Mouse (Mus musculus) lung, adult 2 months (tissue): ENCODE measurements around the gene Pank4. TPM values are rescaled to one million over a fixed set of nuclear protein-coding genes. Genes with fewer than 3 reads are reported as not detected.

Source experiments
- DNase-seq: peaks from one replicate; pipeline ENCODE4 v3.0.0; 2022
- H3K4me1 ChIP-seq: fragments of 200-500 bp; 2 replicates; pipeline ENCODE4 v1.6.1; 2011; ENCODE audit warnings: low read length; ENCODE audit not compliant: control insufficient read depth, insufficient read depth
- H3K4me3 ChIP-seq: fragments of 200-500 bp; replicated peaks from 2 replicates; pipeline ENCODE3; 2011; ENCODE audit warnings: low read depth, mild to moderate bottlenecking, control low read depth, low read length; ENCODE audit errors: extremely low read depth
- CTCF ChIP-seq: fragments of 200-500 bp; IDR thresholded peaks from 2 replicates; pipeline ENCODE4 v1.5.1; 2011; ENCODE audit warnings: mild to moderate bottlenecking, low read length, control low read depth; ENCODE audit not compliant: insufficient read depth
- POLR2A ChIP-seq: fragments of 200-500 bp; IDR thresholded peaks from 2 replicates; pipeline ENCODE4 v1.6.1; 2011; ENCODE audit warnings: low read depth, mild to moderate bottlenecking, control low read depth, low read length, borderline replicate concordance; ENCODE audit errors: extremely low read depth
- WGBS: fragments of 180-500 bp; shearing (Covaris S2); methylation state at CpG from one replicate; pipeline ENCODE4 v1.1.7; 2018; 5-methylcytosine and 5-hydroxymethylcytosine counted together
- polyA plus RNA-seq: library from polyadenylated mRNA; depleted of rRNA; stranded (reverse); fragments of >200 nt; gene quantifications from 2 replicates; pipeline ENCODE4 v1.2.3, GENCODE M21; 2012; rRNA removed

Gene Pank4
- polyA plus RNA-seq, 1 experiment, result 49.1 TPM

DNA sequence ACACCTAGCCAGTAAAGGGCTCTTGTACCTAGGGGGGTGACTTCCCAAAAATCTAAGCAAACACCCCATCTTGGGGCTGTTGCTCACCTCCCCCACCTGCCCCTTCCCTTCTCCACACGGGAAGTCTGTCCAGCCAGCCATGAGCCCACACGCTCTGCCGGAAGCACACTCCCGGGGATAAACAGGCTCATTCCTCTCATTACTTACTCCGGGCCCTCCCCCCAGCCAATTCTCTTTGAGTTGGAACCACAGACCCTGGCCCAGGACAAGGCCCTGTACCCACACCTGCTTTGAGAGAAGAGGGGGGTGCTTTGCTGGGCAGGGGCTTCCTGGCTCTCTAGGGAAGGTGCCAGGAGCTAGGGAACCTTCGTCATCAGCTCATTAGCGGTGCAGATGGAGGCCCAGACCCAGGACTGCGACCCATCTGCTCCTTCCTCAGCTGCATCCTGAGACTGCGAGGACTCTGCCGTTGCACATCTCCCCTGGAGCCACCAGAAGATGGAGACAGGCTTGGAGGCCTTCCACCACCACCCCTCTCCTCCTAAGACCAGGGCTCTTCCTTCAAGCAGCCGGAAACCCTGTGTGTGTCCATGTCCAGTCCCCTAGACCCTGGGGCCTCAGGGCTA, 53.4 kb downstream of the Pank4 start:
- TF ChIP-seq CTCF (no peak), POLR2A (no peak)
- no peak for DNase-seq
- 60% methylated on average over 11 of the region's 11 CpGs for WGBS
- Histone ChIP-seq H3K4me1 (no peaks in the 10 kb centered on the region), H3K4me3 (no peak overlapping the region)

DNA sequence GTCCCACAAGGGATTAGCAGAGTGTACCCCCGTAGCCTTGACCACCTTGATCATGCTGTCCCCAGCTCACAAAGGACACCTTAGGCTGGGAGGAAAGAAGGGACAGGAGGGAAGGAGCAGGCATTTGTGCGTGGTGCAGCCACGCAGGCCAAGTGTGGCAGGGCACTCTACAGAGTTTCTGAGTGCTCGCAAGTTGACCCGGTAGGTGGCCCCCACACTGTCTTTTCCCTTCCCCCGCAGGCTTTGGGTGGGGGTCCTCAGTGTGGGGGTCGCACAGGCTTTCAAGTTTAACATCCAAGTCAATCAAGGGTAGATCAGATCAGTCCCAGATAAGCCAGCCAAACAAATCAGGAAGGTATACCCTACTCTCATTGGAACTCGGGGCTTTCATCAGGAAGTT, 54.1 kb downstream of the Pank4 start:
- no peak for DNase-seq
- TF ChIP-seq POLR2A, result no peak
- no peak for TF ChIP-seq CTCF
- WGBS, result 67% methylated on average over 8 of the region's 8 CpGs

DNA sequence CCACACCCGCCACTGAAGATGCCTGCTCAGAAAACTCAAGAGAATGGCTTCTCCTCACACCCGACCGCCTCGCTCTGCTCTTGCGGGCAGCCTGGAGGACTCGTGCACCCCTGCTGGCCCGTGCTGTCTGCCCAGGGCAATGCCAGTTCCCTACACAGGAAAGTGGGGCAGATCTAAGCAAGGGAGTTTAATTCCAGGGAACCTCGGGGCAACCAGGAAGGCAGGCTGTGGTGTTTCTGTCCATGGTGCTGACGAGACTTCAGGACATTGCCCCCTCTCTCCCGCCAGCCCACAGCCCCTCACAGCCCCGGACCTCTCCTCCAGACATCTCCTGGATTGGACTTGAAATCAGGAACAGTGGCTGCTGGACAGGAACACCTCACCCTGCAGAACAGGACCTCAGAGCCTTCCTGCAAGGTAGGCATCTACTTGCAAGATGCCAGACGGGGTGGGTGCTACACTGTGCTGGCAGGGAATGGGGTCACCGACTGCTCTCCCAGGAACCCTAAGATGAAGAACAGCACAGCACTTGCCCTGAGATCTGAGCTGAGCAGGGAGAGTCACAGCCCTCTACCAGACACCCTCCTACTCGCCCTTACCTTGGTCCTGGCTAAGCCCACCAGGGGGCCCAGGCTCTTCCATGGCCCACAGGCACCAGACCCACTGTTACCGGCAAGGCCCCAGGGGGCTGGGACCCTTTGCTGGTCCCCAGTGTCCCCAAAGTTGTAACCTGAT, 54.8 kb downstream of the Pank4 start:
- TF ChIP-seq CTCF (no peak), POLR2A (no peak)
- DNase-seq, result peak; percentile 20
- no peaks in the 10 kb centered on the region for H3K4me1 ChIP-seq
- 8% methylated on average over 15 of the region's 15 CpGs for WGBS
- no peak overlapping the region for H3K4me3 ChIP-seq

More for the DNA sequence above, 54.1 kb downstream of the Pank4 start:
- H3K4me1 ChIP-seq, result no peaks in the 10 kb centered on the region
- H3K4me3 ChIP-seq, result no peak overlapping the region

DNA sequence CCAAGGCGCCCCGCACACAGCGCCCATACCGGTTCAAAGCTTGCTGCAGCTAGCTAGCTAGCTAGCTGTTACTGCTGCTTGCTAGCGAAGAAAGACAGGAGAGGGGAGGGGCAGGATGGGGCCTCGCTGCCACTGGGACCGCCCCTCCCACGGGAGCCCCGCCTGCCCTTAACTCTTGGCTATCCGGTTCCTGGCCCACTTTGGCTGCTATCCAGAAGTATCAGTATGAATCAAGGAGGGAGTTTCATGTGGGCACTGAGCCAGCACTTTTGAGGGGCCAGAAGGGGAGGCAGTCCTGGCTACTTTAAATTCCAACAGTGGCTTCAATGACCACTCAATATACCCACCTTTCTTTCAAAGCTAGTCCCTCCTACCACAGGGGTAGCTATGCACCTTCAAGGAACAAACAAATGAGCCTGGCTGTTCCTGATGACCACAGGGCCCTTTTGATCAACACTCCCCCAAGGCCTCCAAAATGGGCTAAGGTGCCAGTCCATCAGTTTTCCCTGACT, 55.5 kb downstream of the Pank4 start:
- TF ChIP-seq POLR2A (no peak), CTCF (no peak)

DNA sequence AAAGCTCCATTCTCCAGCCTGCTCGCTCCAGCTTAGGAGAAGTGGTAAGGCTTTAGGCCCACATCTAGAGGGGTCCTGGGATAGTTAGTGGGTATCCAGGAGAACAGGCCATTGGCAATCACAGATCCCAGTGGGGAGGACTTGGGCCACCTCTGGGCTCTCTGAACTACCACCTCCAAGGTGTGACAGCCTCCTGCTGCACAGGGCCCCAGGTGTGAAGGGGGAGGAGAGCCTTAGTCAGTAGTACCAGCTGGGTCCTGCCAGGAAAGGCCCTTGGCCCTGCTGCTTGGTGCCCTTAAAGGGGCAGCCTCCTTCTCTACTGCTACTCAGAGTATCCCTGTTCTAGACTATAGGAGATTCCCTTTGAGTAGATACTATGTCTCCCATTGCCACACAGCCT, 56.2 kb downstream of the Pank4 start:
- no peak for TF ChIP-seq POLR2A
- no peak for TF ChIP-seq CTCF
- WGBS, result 46% methylated on average over 1 of the region's 1 CpGs
- no peak overlapping the region for H3K4me3 ChIP-seq
- DNase-seq, result no peak
- no peaks in the 10 kb centered on the region for H3K4me1 ChIP-seq

More for the DNA sequence above, 55.5 kb downstream of the Pank4 start:
- H3K4me1 ChIP-seq, result no peaks in the 10 kb centered on the region
- WGBS, result 2% methylated on average over 10 of the region's 10 CpGs
- no peak overlapping the region for H3K4me3 ChIP-seq
- DNase-seq, result peak; percentile 38

DNA sequence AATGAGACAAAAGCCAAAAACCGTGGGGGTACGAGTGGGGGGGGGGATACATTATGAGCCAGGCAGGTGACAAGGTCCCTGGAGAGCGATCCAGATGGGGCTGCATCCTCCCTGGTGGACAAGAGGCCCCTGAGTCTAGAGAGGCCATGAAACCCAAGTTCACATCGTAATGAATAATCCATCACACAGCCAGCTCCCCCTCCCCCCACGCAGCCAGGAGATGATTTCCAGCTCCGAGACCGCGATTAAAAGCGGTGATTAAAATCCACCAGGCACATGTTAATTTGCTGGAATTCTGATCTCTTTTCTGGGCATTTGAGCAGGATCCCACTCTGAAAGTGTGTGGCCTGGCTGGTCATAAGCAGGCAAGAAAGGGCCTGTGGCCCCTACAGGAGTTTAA, 56.9 kb downstream of the Pank4 start:
- 63% methylated on average over 9 of the region's 9 CpGs for WGBS
- TF ChIP-seq CTCF (no peak), POLR2A (no peak)
- H3K4me3 ChIP-seq, result no peak overlapping the region
- DNase-seq, result no peak
- H3K4me1 ChIP-seq, result no peaks in the 10 kb centered on the region

DNA sequence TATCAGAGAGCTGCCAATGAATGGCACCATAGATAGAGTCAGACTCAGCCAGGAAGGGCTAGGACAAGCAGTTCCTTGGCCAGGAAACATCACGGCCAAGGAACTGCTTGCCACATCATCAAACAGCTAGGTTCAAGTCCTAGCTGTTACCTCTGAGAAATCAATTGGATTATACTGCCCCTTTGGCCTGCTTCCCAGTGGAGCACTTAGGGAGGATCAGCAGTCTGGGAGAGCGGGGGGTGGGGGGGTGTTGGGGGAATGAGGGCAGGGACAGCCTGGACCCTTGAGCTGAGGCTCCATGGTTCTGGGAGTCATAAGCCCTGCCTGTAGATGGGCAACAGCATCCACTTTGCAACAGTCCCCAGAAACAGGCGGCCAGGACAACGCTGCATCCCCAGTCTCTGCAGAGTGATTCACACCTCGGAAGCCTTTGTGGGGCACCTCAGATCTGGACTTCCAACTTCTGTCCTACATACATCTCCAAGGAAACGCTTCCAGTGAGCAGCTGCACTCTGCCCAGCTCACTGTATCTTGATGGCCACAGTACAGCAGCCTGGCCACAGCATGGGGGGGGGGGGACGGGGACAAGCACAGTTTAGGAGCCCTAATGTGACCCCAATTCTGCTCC, 58.4 kb downstream of the Pank4 start:
- TF ChIP-seq POLR2A (no peak), CTCF (no peak)
- WGBS, result 64% methylated on average over 7 of the region's 7 CpGs
- no peak for DNase-seq
- Histone ChIP-seq H3K4me1 (no peaks in the 10 kb centered on the region), H3K4me3 (no peak overlapping the region)

DNA sequence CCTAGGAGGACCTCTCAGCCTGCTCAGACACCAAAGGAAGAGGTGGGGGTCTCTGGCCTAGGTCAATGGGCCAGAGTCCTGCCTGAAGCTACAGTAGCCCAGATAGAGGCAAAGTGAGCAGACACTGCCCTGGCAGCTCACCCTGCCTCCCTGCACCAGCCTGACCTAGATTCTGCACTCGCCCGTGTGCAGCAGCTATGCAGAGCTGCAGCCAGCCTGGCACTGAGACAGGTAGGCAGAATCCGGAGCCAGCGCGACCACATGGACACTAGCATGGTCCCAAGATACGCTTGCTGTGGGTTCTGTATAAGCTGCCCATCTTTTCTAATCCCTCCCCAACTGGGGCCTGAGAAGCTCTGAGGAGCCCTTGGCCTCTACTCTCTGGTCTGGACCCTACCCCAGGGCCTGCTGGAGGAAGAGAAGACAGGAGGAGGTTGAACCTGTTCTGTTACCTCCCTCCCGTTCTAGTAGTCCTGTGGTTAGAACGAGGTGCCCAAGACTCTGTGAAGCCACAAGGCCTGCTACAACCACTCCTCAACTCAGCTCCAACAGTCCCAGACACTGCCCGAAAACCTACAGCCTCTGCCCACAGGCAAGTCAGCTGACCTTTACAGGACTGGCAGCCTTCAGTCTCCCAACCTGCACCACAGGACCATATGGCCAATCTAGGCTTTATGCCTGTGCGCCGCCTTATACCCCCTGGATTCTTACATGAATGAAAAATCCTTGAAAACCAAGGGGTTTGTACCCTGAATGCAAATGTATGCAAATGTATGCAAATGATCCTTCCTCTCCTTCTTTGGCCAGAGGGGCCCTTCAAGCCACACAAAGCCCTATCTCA, 60.5 kb downstream of the Pank4 start:
- no peaks in the 10 kb centered on the region for H3K4me1 ChIP-seq
- no peak for DNase-seq
- no peak overlapping the region for H3K4me3 ChIP-seq
- no peak for TF ChIP-seq POLR2A
- TF ChIP-seq CTCF, result no peak
- 83% methylated on average over 11 of the region's 11 CpGs for WGBS

Other genes with a start within 250 kb of the Pank4 start
- gene Ttc34, start 126.7 kb upstream of the Pank4 start, polyA plus RNA-seq, result 4.8 and 5.1 TPM in 2 replicates
- gene Mmel1, start 94.5 kb upstream of the Pank4 start, polyA plus RNA-seq, result 0.09 and 0.12 TPM in 2 replicates
- gene Fam213b, start 65.0 kb upstream of the Pank4 start, polyA plus RNA-seq, result 8.9 and 14.8 TPM in 2 replicates
- 51.1 and 56.8 TPM in 2 replicates for gene Tnfrsf14, start 35.6 kb upstream of the Pank4 start, polyA plus RNA-seq
- gene Hes5, start 3.2 kb upstream of the Pank4 start, polyA plus RNA-seq, result 0.09 TPM in 1 of 2 replicates, not detected in the other
- 15.1 and 23.9 TPM in 2 replicates for gene Plch2, start 92.7 kb downstream of the Pank4 start, polyA plus RNA-seq
- 20.8 and 23.7 TPM in 2 replicates for gene Pex10, start 102.9 kb downstream of the Pank4 start, polyA plus RNA-seq
- gene Rer1, start 122.3 kb downstream of the Pank4 start, polyA plus RNA-seq, result 76.1 and 85.9 TPM in 2 replicates
- 14.2 and 15.5 TPM in 2 replicates for gene Morn1, start 122.5 kb downstream of the Pank4 start, polyA plus RNA-seq